In genomic region chr13:72628935-72629631, GRCm38 (mm10) we compare ENCODE assay signal across 8 mouse cellular contexts. TPM values are rescaled to one million over a fixed set of nuclear protein-coding genes. Genes with fewer than 3 reads are reported as not detected.
A peak's percentile ranks its signal among the peaks of the same experiment; 100 is the strongest.
DNase-seq lines count a peak whose midpoint lies in the region; ATAC-seq and TF ChIP-seq lines count a peak whose summit lies in the region.

No protein-coding gene starts in this region.

- under 1% methylated on average over 87 of the region's 88 CpGs for WGBS in heart, embryonic 15.5 days
- 1% methylated on average over 72 of the region's 88 CpGs for WGBS in liver, embryonic 12.5 days (ENCODE audit: insufficient replicate concordance)
- WGBS in stomach, postnatal 0 days, result under 1% methylated on average over 73 of the region's 88 CpGs

- intact Hi-C loops in left cerebral cortex, postnatal 14 days (cut with DNase I), result loop anchor here (5.0 to 10.0 kb wide), 4 partner anchors 327 to 1524 kb away; partner anchors contain the start of genes Irx1 and Irx4

- H3K27me3 ChIP-seq in heart, embryonic 15.5 days, result peaks cover 97% of the 10 kb centered on the region
- peaks cover 98% of the 10 kb centered on the region for H3K27me3 ChIP-seq in liver, embryonic 12.5 days (replicated peaks)
- peaks cover 19% of the 10 kb centered on the region; the same call in 1 of the 2 replicates for H3K27me3 ChIP-seq in stomach, postnatal 0 days (ENCODE audit: control insufficient read depth, insufficient read depth, low read length)

- H3K4me2 ChIP-seq in heart, embryonic 15.5 days, result peak overlapping the region; percentile 94
- peak overlapping the region; percentile 66 for H3K4me2 ChIP-seq in liver, embryonic 12.5 days
- H3K4me2 ChIP-seq in stomach, postnatal 0 days (replicated peaks; ENCODE audit: low read depth), result peak overlapping the region; percentile 71

- peak; percentile 15 for ATAC-seq in heart, embryonic 15.5 days (replicated peaks; ENCODE audit: insufficient number of reproducible peaks, insufficient read depth, low FRiP score, low read depth)
- ATAC-seq in liver, embryonic 12.5 days, result no peak; the same call in 1 of the 2 replicates
- peak; percentile 53 for ATAC-seq in stomach, postnatal 0 days (ENCODE audit: low FRiP score, low TSS enrichment)

- H3K4me3 ChIP-seq in heart, embryonic 15.5 days, result peak overlapping the region; percentile 65
- H3K4me3 ChIP-seq in liver, embryonic 12.5 days, result peak overlapping the region; percentile 49
- H3K4me3 ChIP-seq in stomach, postnatal 0 days (ENCODE audit: low read depth, low read length), result peak overlapping the region; percentile 53

- peak; percentile 39 to 46 for DNase-seq in cerebellum, postnatal 14 days
- no peak for DNase-seq in cerebellum, adult 9-11 months
- DNase-seq in ZHBTc4 (ENCODE audit: low read depth, low spot score), result peak; percentile 69
- peak; percentile 38 for DNase-seq in stomach, postnatal 0 days (ENCODE audit: low spot score)
- no peak for DNase-seq in left cerebral cortex, postnatal 14 days (ENCODE audit: low spot score in 2 of 2)
- no peak for DNase-seq in spleen, postnatal 14 days (ENCODE audit: low spot score in 2 of 2)

- H3K27ac ChIP-seq in heart, embryonic 15.5 days, result peak overlapping the region; percentile 72
- no peak overlapping the region for H3K27ac ChIP-seq in liver, embryonic 12.5 days
- peak overlapping the region; percentile 63 for H3K27ac ChIP-seq in stomach, postnatal 0 days (replicated peaks)

- no peaks in the 10 kb centered on the region for H3K36me3 ChIP-seq in heart, embryonic 15.5 days
- no peaks in the 10 kb centered on the region for H3K36me3 ChIP-seq in liver, embryonic 12.5 days
- H3K36me3 ChIP-seq in stomach, postnatal 0 days (ENCODE audit: control insufficient read depth, insufficient read depth, low read length), result no peaks in the 10 kb centered on the region

- no peaks in the 10 kb centered on the region for H3K9me3 ChIP-seq in heart, embryonic 15.5 days (replicated peaks)
- H3K9me3 ChIP-seq in liver, embryonic 12.5 days (replicated peaks), result no peaks in the 10 kb centered on the region
- H3K9me3 ChIP-seq in stomach, postnatal 0 days (ENCODE audit: control insufficient read depth, low read length), result no peaks in the 10 kb centered on the region

- no peak for TF ChIP-seq EP300 in stomach, postnatal 0 days (optimal IDR thresholded peaks at IDR 0.05)

- peak overlapping the region; percentile 71 for H3K9ac ChIP-seq in heart, embryonic 15.5 days
- no peak overlapping the region for H3K9ac ChIP-seq in liver, embryonic 12.5 days
- peak overlapping the region; percentile 65 for H3K9ac ChIP-seq in stomach, postnatal 0 days (ENCODE audit: low read length)

- H3K4me1 ChIP-seq in heart, embryonic 15.5 days (replicated peaks), result peaks cover 45% of the 10 kb centered on the region
- H3K4me1 ChIP-seq in liver, embryonic 12.5 days, result peaks cover 9% of the 10 kb centered on the region; the same call in 1 of the 2 replicates
- H3K4me1 ChIP-seq in stomach, postnatal 0 days (replicated peaks; ENCODE audit: control insufficient read depth, insufficient read depth), result no peaks in the 10 kb centered on the region

- TF ChIP-seq CTCF in stomach, postnatal 0 days (IDR thresholded peaks at IDR 0.05; ENCODE audit: low read depth), result no peak

RNA-seq across cellular contexts. Expression of gene Irx2, which starts 0.5 kb away (rescaled TPM):
- polyA plus RNA-seq in heart, embryonic 15.5 days (2015; fragmentation: Nextera tagmentation; extraction: Ambion mirVana), result 8.9 and 11.6 TPM in 2 replicates
- polyA plus RNA-seq in liver, embryonic 12.5 days (2016; fragmentation: Nextera tagmentation; extraction: Ambion mirVana), result 0.30 TPM in 1 of 2 replicates, not detected in the other
- 11.1 and 12.5 TPM in 2 replicates for polyA plus RNA-seq in stomach, postnatal 0 days (2015; fragmentation: Nextera tagmentation; extraction: Ambion mirVana)
- total RNA-seq in left cerebral cortex, postnatal 14 days (2021), result under 1 TPM; 0.25 to 0.42 TPM

Comparison
In these comparisons a context has a peak if more than half of its experiments do, and no peak if none do; other contexts are left out.
1. DNase-seq: peak in cerebellum, postnatal 14 days (2 of 2), ZHBTc4 (single experiment) and stomach, postnatal 0 days (single experiment); none in cerebellum, adult 9-11 months (single experiment), left cerebral cortex, postnatal 14 days (0 of 2) and spleen, postnatal 14 days (0 of 2).
2. Peak in every context shown above with its lines, with median percentiles within 50 percentile points of each other: H3K4me2 ChIP-seq and H3K4me3 ChIP-seq.